Mouse (Mus musculus): ENCODE results near the gene C330007P06Rik. TPM values are rescaled to one million over a fixed set of nuclear protein-coding genes. Genes with fewer than 3 reads are reported as not detected.

The C330007P06Rik gene
- polyA plus RNA-seq, 1 experiment from 2014 or later = 37.5 TPM

GRCm38 (mm10) chrX:36874178-36874696 lies 326 bp upstream of the C330007P06Rik start:
- H3K36me3 ChIP-seq = no peaks in the 10 kb centered on the region
- no peaks in the 10 kb centered on the region for H3K9me3 ChIP-seq
- WGBS = 22% methylated on average over 57 of the region's 57 CpGs
- H3K4me2 ChIP-seq = peak overlapping the region; percentile 61
- H3K9ac ChIP-seq = peak overlapping the region; percentile 83
- ATAC-seq (ENCODE audit: insufficient number of reproducible peaks, insufficient read depth, low FRiP score, low TSS enrichment, low read depth) = peak; percentile 92
- no peaks in the 10 kb centered on the region for H3K27me3 ChIP-seq
- H3K4me1 ChIP-seq = peaks cover 5% of the 10 kb centered on the region; the same call in 1 of the 2 replicates
- peak overlapping the region; percentile 63 for H3K4me3 ChIP-seq
- peak overlapping the region; percentile 77 for H3K27ac ChIP-seq

GRCm38 (mm10) chrX:36870372-36870771 lies 3.5 kb downstream of the C330007P06Rik start:
- Histone ChIP-seq H3K9ac (no peak overlapping the region), H3K4me1 (peaks cover 2% of the 10 kb centered on the region; the same call in 1 of the 2 replicates), H3K36me3 (no peaks in the 10 kb centered on the region), H3K4me3 (no peak overlapping the region), H3K4me2 (no peak overlapping the region), H3K9me3 (no peaks in the 10 kb centered on the region), H3K27me3 (no peaks in the 10 kb centered on the region), H3K27ac (no peak overlapping the region)
- ATAC-seq (ENCODE audit: insufficient number of reproducible peaks, insufficient read depth, low FRiP score, low TSS enrichment, low read depth) = no peak
- 79% methylated on average over 3 of the region's 3 CpGs for WGBS

- H3K4me3 ChIP-seq = peak overlapping the region; percentile 44
- no peak overlapping the region for H3K9ac ChIP-seq
- H3K27ac ChIP-seq = no peak overlapping the region
- no peak for ATAC-seq (ENCODE audit: insufficient number of reproducible peaks, insufficient read depth, low FRiP score, low TSS enrichment, low read depth)
- H3K4me1 ChIP-seq = 0 out of 2 replicates have a peak, but pooled peaks cover 7% of the 10 kb centered on the region
- no peaks in the 10 kb centered on the region for H3K27me3 ChIP-seq
- H3K36me3 ChIP-seq = no peaks in the 10 kb centered on the region
- H3K9me3 ChIP-seq = no peaks in the 10 kb centered on the region
- peak overlapping the region; percentile 43 for H3K4me2 ChIP-seq
- WGBS = 54% methylated on average over 8 of the region's 8 CpGs
Observed at GRCm38 (mm10) chrX:36864609-36865328, 9.1 kb downstream of the C330007P06Rik start.

- peak; percentile 56; the same call in 1 of the 2 replicates for ATAC-seq (ENCODE audit: insufficient number of reproducible peaks, insufficient read depth, low FRiP score, low TSS enrichment, low read depth)
- no peaks in the 10 kb centered on the region for H3K9me3 ChIP-seq
- H3K4me2 ChIP-seq = peak overlapping the region; percentile 57
- H3K27me3 ChIP-seq = no peaks in the 10 kb centered on the region
- H3K27ac ChIP-seq = no peak overlapping the region
- WGBS = 25% methylated on average over 43 of the region's 44 CpGs
- H3K9ac ChIP-seq = peak overlapping the region; percentile 66
- 0 out of 2 replicates have a peak, but pooled peaks cover 7% of the 10 kb centered on the region for H3K4me1 ChIP-seq
- H3K4me3 ChIP-seq = peak overlapping the region; percentile 44
- H3K36me3 ChIP-seq = no peaks in the 10 kb centered on the region
Observed at GRCm38 (mm10) chrX:36863766-36864608, 9.9 kb downstream of the C330007P06Rik start.

GRCm38 (mm10) chrX:36852631-36853030 lies 21.3 kb downstream of the C330007P06Rik start:
- no peaks in the 10 kb centered on the region for H3K27me3 ChIP-seq
- no peak overlapping the region for H3K9ac ChIP-seq
- no peaks in the 10 kb centered on the region for H3K4me1 ChIP-seq
- H3K4me3 ChIP-seq = no peak overlapping the region
- no peaks in the 10 kb centered on the region for H3K9me3 ChIP-seq
- WGBS = 86% methylated on average over 8 of the region's 8 CpGs
- H3K4me2 ChIP-seq = no peak overlapping the region
- H3K27ac ChIP-seq = no peak overlapping the region
- H3K36me3 ChIP-seq = no peaks in the 10 kb centered on the region
- no peak for ATAC-seq (ENCODE audit: insufficient number of reproducible peaks, insufficient read depth, low FRiP score, low TSS enrichment, low read depth)

GRCm38 (mm10) chrX:36847152-36847551 lies 26.8 kb downstream of the C330007P06Rik start:
- Histone ChIP-seq H3K4me2 (no peak overlapping the region), H3K27me3 (no peaks in the 10 kb centered on the region), H3K4me1 (no peaks in the 10 kb centered on the region), H3K27ac (no peak overlapping the region), H3K4me3 (no peak overlapping the region), H3K9me3 (no peaks in the 10 kb centered on the region), H3K9ac (no peak overlapping the region), H3K36me3 (no peaks in the 10 kb centered on the region)
- no peak for ATAC-seq (ENCODE audit: insufficient number of reproducible peaks, insufficient read depth, low FRiP score, low TSS enrichment, low read depth)
- WGBS = 78% methylated on average over 1 of the region's 1 CpGs

- H3K4me3 ChIP-seq = no peak overlapping the region
- no peak overlapping the region for H3K27ac ChIP-seq
- H3K36me3 ChIP-seq = no peaks in the 10 kb centered on the region
- no peak overlapping the region for H3K9ac ChIP-seq
- no peaks in the 10 kb centered on the region for H3K27me3 ChIP-seq
- no peaks in the 10 kb centered on the region for H3K4me1 ChIP-seq
- ATAC-seq (ENCODE audit: insufficient number of reproducible peaks, insufficient read depth, low FRiP score, low TSS enrichment, low read depth) = no peak
- no peak overlapping the region for H3K4me2 ChIP-seq
- 68% methylated on average over 4 of the region's 4 CpGs for WGBS
- no peaks in the 10 kb centered on the region for H3K9me3 ChIP-seq
Observed at GRCm38 (mm10) chrX:36843346-36843990, 30.4 kb downstream of the C330007P06Rik start.

- Histone ChIP-seq H3K9me3 (no peaks in the 10 kb centered on the region), H3K27ac (no peak overlapping the region), H3K4me1 (no peaks in the 10 kb centered on the region), H3K9ac (no peak overlapping the region), H3K4me2 (no peak overlapping the region), H3K36me3 (no peaks in the 10 kb centered on the region), H3K27me3 (no peaks in the 10 kb centered on the region), H3K4me3 (no peak overlapping the region)
- no peak for ATAC-seq (ENCODE audit: insufficient number of reproducible peaks, insufficient read depth, low FRiP score, low TSS enrichment, low read depth)
- WGBS = 81% methylated on average over 6 of the region's 6 CpGs
Observed at GRCm38 (mm10) chrX:36841698-36842097, 32.2 kb downstream of the C330007P06Rik start.

GRCm38 (mm10) chrX:36839391-36839790 lies 34.5 kb downstream of the C330007P06Rik start:
- H3K36me3 ChIP-seq = no peaks in the 10 kb centered on the region
- no peaks in the 10 kb centered on the region for H3K9me3 ChIP-seq
- no peaks in the 10 kb centered on the region for H3K4me1 ChIP-seq
- H3K4me3 ChIP-seq = no peak overlapping the region
- no peak overlapping the region for H3K27ac ChIP-seq
- no peak overlapping the region for H3K4me2 ChIP-seq
- no peak overlapping the region for H3K9ac ChIP-seq
- 78% methylated on average over 7 of the region's 7 CpGs for WGBS
- ATAC-seq (ENCODE audit: insufficient number of reproducible peaks, insufficient read depth, low FRiP score, low TSS enrichment, low read depth) = no peak
- H3K27me3 ChIP-seq = no peaks in the 10 kb centered on the region

GRCm38 (mm10) chrX:36837069-36837676 lies 36.7 kb downstream of the C330007P06Rik start:
- WGBS = 49% methylated on average over 6 of the region's 6 CpGs
- Histone ChIP-seq H3K27ac (no peak overlapping the region), H3K9me3 (no peaks in the 10 kb centered on the region), H3K4me2 (no peak overlapping the region), H3K4me1 (no peaks in the 10 kb centered on the region), H3K36me3 (no peaks in the 10 kb centered on the region), H3K4me3 (no peak overlapping the region), H3K9ac (no peak overlapping the region), H3K27me3 (no peaks in the 10 kb centered on the region)
- no peak for ATAC-seq (ENCODE audit: insufficient number of reproducible peaks, insufficient read depth, low FRiP score, low TSS enrichment, low read depth)

All from embryonic facial prominence, embryonic 13.5 days (tissue).